Mouse (Mus musculus) spleen, adult 2 months (tissue): ENCODE data around the gene Rnf7.

Experiments used
- CTCF ChIP-seq: fragments of 200-500 bp; IDR thresholded peaks from 2 replicates; pipeline ENCODE4 v1.5.1; 2011; ENCODE audit warnings: mild to moderate bottlenecking, inconsistent platforms; ENCODE audit not compliant: insufficient read depth, insufficient read length, insufficient replicate concordance; ENCODE audit errors: extremely low read depth
- POLR2A ChIP-seq: fragments of 200-500 bp; IDR thresholded peaks from 2 replicates; pipeline ENCODE4 v1.6.1; 2011; ENCODE audit warnings: low read depth, low read length, inconsistent platforms

- no peak for TF ChIP-seq CTCF
- TF ChIP-seq POLR2A: no peak
These were observed 45.9 kb downstream of the Rnf7 start for GRCm38 (mm10) chr9:96432575-96432974.
